Mouse (Mus musculus): Measurements from ENCODE around the gene Gm10295. TPM values are rescaled to one million over a fixed set of nuclear protein-coding genes. Genes with fewer than 3 reads are reported as not detected.

Gene Gm10295
- polyA plus RNA-seq, 1 experiment = not detected

GRCm38 (mm10) chr7:71384921-71385320 lies 33.6 kb upstream of the Gm10295 start:
- H3K4me1 ChIP-seq = peaks cover 28% of the 10 kb centered on the region
- no peaks in the 10 kb centered on the region for H3K27me3 ChIP-seq (replicated peaks)
- no peak overlapping the region for H3K4me3 ChIP-seq (replicated peaks)
- no peaks in the 10 kb centered on the region for H3K36me3 ChIP-seq (replicated peaks; ENCODE audit: low read length)
- H3K9me3 ChIP-seq = no peaks in the 10 kb centered on the region
- TF ChIP-seq GATA1 (IDR thresholded peaks at IDR 0.05; ENCODE audit: borderline replicate concordance, low read length) (no peak), FLI1 (IDR thresholded peaks at IDR 0.05; ENCODE audit: low read length) (no peak)

GRCm38 (mm10) chr7:71383341-71384130 lies 32.3 kb upstream of the Gm10295 start:
- no peak overlapping the region for H3K4me3 ChIP-seq (replicated peaks)
- H3K36me3 ChIP-seq (replicated peaks; ENCODE audit: low read length) = no peaks in the 10 kb centered on the region
- peaks cover 37% of the 10 kb centered on the region for H3K4me1 ChIP-seq
- no peaks in the 10 kb centered on the region for H3K9me3 ChIP-seq
- TF ChIP-seq FLI1 (IDR thresholded peaks at IDR 0.05; ENCODE audit: low read length) (no peak), GATA1 (IDR thresholded peaks at IDR 0.05; ENCODE audit: borderline replicate concordance, low read length) (no peak)
- H3K27me3 ChIP-seq (replicated peaks) = no peaks in the 10 kb centered on the region

- no peak for TF ChIP-seq FLI1 (IDR thresholded peaks at IDR 0.05; ENCODE audit: low read length)
- no peak for TF ChIP-seq GATA1 (IDR thresholded peaks at IDR 0.05; ENCODE audit: borderline replicate concordance, low read length)
These were observed 28.8 kb upstream of the Gm10295 start for GRCm38 (mm10) chr7:71379826-71380825.

GRCm38 (mm10) chr7:71378812-71379760 lies 27.8 kb upstream of the Gm10295 start:
- H3K27me3 ChIP-seq (replicated peaks) = peaks cover 3% of the 10 kb centered on the region
- no peaks in the 10 kb centered on the region for H3K36me3 ChIP-seq (replicated peaks; ENCODE audit: low read length)
- TF ChIP-seq FLI1 (IDR thresholded peaks at IDR 0.05; ENCODE audit: low read length) (no peak), GATA1 (IDR thresholded peaks at IDR 0.05; ENCODE audit: borderline replicate concordance, low read length) (no peak)
- H3K4me3 ChIP-seq (replicated peaks) = no peak overlapping the region
- H3K4me1 ChIP-seq = peaks cover 21% of the 10 kb centered on the region; the same call in 1 of the 2 replicates
- no peaks in the 10 kb centered on the region for H3K9me3 ChIP-seq

More at GRCm38 (mm10) chr7:71379826-71380825, 28.8 kb upstream of the Gm10295 start:
- no peaks in the 10 kb centered on the region for H3K9me3 ChIP-seq
- no peaks in the 10 kb centered on the region for H3K27me3 ChIP-seq (replicated peaks)
- no peak overlapping the region for H3K4me3 ChIP-seq (replicated peaks)
- peaks cover 30% of the 10 kb centered on the region for H3K4me1 ChIP-seq
- no peaks in the 10 kb centered on the region for H3K36me3 ChIP-seq (replicated peaks; ENCODE audit: low read length)

GRCm38 (mm10) chr7:71377983-71378382 lies 26.7 kb upstream of the Gm10295 start:
- Histone ChIP-seq H3K27me3 (replicated peaks) (peaks cover 9% of the 10 kb centered on the region), H3K9me3 (no peaks in the 10 kb centered on the region), H3K4me3 (replicated peaks) (no peak overlapping the region), H3K4me1 (peaks cover 21% of the 10 kb centered on the region; the same call in 1 of the 2 replicates), H3K36me3 (replicated peaks; ENCODE audit: low read length) (no peaks in the 10 kb centered on the region)
- no peak for TF ChIP-seq FLI1 (IDR thresholded peaks at IDR 0.05; ENCODE audit: low read length)
- TF ChIP-seq GATA1 (IDR thresholded peaks at IDR 0.05; ENCODE audit: borderline replicate concordance, low read length) = no peak

GRCm38 (mm10) chr7:71374059-71374458 lies 22.8 kb upstream of the Gm10295 start:
- peaks cover 9% of the 10 kb centered on the region for H3K27me3 ChIP-seq (replicated peaks)
- no peaks in the 10 kb centered on the region for H3K36me3 ChIP-seq (replicated peaks; ENCODE audit: low read length)
- H3K9me3 ChIP-seq = no peaks in the 10 kb centered on the region
- peaks cover 14% of the 10 kb centered on the region for H3K4me1 ChIP-seq
- no peak overlapping the region for H3K4me3 ChIP-seq (replicated peaks)
- TF ChIP-seq FLI1 (IDR thresholded peaks at IDR 0.05; ENCODE audit: low read length) (no peak), GATA1 (IDR thresholded peaks at IDR 0.05; ENCODE audit: borderline replicate concordance, low read length) (no peak)

GRCm38 (mm10) chr7:71371916-71372315 lies 20.6 kb upstream of the Gm10295 start:
- H3K4me1 ChIP-seq = peaks cover 6% of the 10 kb centered on the region
- H3K4me3 ChIP-seq (replicated peaks) = no peak overlapping the region
- TF ChIP-seq GATA1 (IDR thresholded peaks at IDR 0.05; ENCODE audit: borderline replicate concordance, low read length) (no peak), FLI1 (IDR thresholded peaks at IDR 0.05; ENCODE audit: low read length) (no peak)
- peaks cover 9% of the 10 kb centered on the region for H3K27me3 ChIP-seq (replicated peaks)
- H3K9me3 ChIP-seq = no peaks in the 10 kb centered on the region
- H3K36me3 ChIP-seq (replicated peaks; ENCODE audit: low read length) = no peaks in the 10 kb centered on the region

- Histone ChIP-seq H3K27me3 (replicated peaks) (peaks cover 9% of the 10 kb centered on the region), H3K4me1 (peaks cover 6% of the 10 kb centered on the region), H3K36me3 (replicated peaks; ENCODE audit: low read length) (no peaks in the 10 kb centered on the region), H3K9me3 (no peaks in the 10 kb centered on the region), H3K4me3 (replicated peaks) (no peak overlapping the region)
- TF ChIP-seq GATA1 (IDR thresholded peaks at IDR 0.05; ENCODE audit: borderline replicate concordance, low read length) (no peak), FLI1 (IDR thresholded peaks at IDR 0.05; ENCODE audit: low read length) (no peak)
These were observed 19.5 kb upstream of the Gm10295 start for GRCm38 (mm10) chr7:71370746-71371145.

GRCm38 (mm10) chr7:71370128-71370527 lies 18.8 kb upstream of the Gm10295 start:
- H3K9me3 ChIP-seq = no peaks in the 10 kb centered on the region
- TF ChIP-seq GATA1 (IDR thresholded peaks at IDR 0.05; ENCODE audit: borderline replicate concordance, low read length) (no peak), FLI1 (IDR thresholded peaks at IDR 0.05; ENCODE audit: low read length) (no peak)
- peaks cover 9% of the 10 kb centered on the region for H3K27me3 ChIP-seq (replicated peaks)
- H3K4me3 ChIP-seq (replicated peaks) = no peak overlapping the region
- no peaks in the 10 kb centered on the region for H3K36me3 ChIP-seq (replicated peaks; ENCODE audit: low read length)
- H3K4me1 ChIP-seq = peaks cover 6% of the 10 kb centered on the region

Measured in megakaryocyte, embryonic 14.5 days (primary cell).